Mouse (Mus musculus): Measurements from ENCODE around the gene Olfr648.
A peak's percentile ranks its signal among the peaks of the same experiment; 100 is the strongest.

Olfr648 gene

GRCm38 (mm10) chr7:104183292-104183691 lies at the start of gene Olfr648:
Olfr648 (minus strand) TSS chr7:104183392.
- no peak for DNase-seq (ENCODE audit: low spot score)

DNA sequence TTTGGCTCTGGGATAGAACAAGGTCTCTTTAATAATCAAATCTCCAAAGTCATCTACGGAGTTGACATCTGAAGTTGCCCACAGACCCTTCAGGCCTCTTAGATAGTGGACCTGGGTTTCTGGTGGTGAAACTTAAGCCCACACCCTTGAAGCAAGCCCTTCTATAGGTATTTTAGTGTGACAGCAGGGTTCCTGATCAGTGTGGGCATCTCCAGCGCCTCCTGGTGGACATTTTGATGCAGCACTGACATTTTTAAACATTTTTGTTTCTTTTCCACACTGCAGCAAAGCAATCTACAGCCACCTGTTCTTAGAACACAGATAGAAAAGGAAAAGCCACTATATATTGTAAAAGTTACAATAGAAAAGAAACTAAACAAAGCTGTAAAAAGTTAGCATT lies 48.0 kb upstream of the Olfr648 start:
- peak; percentile 39 for DNase-seq (ENCODE audit: low spot score)

DNA sequence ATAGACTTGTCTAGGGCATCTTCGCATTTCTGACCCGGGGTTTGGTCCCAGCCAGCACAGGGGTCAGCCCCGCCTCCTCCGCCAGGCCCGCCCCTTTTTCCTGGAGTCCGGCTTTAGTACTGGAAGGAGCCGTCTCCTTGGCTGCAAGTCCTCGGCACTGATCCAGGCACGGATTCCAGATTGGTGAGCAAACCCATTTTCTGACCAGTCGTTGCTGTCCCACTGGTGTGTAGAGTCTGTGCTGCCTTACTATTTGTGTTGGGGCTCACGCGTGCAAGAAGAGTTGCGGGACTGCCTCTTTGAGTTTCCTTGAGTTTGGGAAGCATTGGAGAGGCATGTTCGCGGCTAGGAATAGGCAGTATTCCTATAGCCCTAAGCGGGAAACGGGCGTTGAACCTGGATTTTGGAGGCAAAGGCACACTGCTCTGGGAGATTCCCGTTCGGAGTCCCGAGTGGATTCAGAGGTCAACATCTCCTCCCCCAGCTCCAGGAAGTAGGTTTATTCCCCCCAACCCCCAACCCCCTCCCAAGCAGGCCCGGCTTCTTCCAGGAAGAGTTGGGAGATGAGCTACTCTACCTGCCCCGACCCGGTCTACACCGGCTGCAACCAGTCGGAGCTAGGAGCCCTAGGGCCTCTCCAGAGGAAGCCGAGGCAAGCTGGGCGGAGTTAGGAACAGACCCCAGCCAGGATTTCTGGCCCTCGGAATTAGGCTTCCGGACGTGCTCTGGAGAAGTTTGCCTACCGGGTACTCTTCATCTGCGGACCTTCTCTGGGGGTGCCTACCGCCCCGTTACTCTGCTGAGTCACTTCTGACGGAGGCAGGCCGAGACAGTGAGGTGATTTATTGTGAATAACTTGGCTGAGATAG lies 35.7 kb upstream of the Olfr648 start, which contains the start of gene Trim6:
TSS of gene Trim6 (plus strand) at position 93 of the 869 bp plus-strand sequence.
- peak; percentile 82 for DNase-seq (ENCODE audit: low spot score)

DNA sequence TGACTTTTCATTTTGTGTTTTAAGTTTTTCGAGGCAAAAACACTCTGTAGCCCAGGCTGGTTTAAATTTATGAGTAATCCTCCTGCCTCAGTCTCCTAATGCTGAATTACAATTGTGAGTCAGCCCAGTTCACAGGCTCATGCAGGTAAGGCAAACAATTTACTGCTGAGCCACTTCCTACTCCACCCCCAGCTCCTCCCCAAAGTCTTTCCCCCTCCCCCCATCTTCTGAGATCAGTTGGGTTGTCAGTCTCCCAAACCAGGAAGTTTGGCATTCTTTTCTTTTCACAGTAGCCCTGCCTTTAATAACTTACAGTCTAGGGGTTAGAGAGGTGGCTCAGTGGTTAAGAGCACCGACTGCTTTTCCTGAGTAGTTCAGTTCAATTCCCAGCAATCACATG lies 34.7 kb upstream of the Olfr648 start:
- no peak for DNase-seq (ENCODE audit: low spot score)

GRCm38 (mm10) chr7:104216011-104216535 lies 32.9 kb upstream of the Olfr648 start:
- DNase-seq (ENCODE audit: low spot score), result no peak

- DNase-seq (ENCODE audit: low spot score), result no peak
Measured at GRCm38 (mm10) chr7:104206197-104206596, 23.0 kb upstream of the Olfr648 start.

- peak; percentile 86 for DNase-seq (ENCODE audit: low spot score)
Measured at GRCm38 (mm10) chr7:104199822-104200221, 16.6 kb upstream of the Olfr648 start.

- DNase-seq (ENCODE audit: low spot score), result no peak
Measured at GRCm38 (mm10) chr7:104195885-104196284, 12.7 kb upstream of the Olfr648 start, which contains the start of gene Olfr649. Olfr649 (minus strand) TSS chr7:104195985.

GRCm38 (mm10) chr7:104191275-104191674 lies 8.1 kb upstream of the Olfr648 start:
- DNase-seq (ENCODE audit: low spot score), result no peak

GRCm38 (mm10) chr7:104179074-104179473 lies 4.1 kb downstream of the Olfr648 start:
- DNase-seq (ENCODE audit: low spot score), result no peak

- DNase-seq (ENCODE audit: low spot score), result no peak
Measured at GRCm38 (mm10) chr7:104178422-104179054, 4.7 kb downstream of the Olfr648 start.

GRCm38 (mm10) chr7:104175085-104175484 lies 8.1 kb downstream of the Olfr648 start:
- DNase-seq (ENCODE audit: low spot score), result no peak

DNA sequence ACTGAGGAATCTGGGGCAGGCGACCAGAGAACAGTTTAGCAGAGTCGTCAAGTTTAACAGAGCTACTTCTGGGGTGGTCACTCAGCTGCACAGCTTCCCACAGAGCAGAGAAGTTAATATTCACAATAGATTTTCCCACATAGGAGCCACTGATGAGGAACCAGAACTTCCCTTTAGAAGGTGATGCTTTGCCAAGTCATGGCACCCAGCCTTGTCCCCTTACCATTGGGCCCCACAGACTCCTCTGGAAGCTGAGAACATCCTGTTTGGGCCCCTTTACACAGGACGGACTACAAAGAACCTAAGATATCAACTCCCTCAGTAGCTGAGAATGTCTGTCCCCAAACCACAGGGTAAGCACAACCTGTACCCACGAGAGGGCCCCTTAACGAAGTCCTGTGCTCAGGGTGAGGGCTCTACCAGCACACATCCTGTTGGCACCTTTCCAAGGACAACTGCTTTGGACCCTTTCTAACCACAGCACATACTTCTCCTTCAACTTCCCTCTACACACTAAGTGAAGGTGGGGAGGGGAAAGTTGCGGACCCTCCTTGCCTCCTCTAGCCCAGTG lies 13.5 kb downstream of the Olfr648 start:
- no peak for DNase-seq (ENCODE audit: low spot score)

- DNase-seq (ENCODE audit: low spot score), result no peak
Measured at GRCm38 (mm10) chr7:104167105-104167504, 16.1 kb downstream of the Olfr648 start.

DNA sequence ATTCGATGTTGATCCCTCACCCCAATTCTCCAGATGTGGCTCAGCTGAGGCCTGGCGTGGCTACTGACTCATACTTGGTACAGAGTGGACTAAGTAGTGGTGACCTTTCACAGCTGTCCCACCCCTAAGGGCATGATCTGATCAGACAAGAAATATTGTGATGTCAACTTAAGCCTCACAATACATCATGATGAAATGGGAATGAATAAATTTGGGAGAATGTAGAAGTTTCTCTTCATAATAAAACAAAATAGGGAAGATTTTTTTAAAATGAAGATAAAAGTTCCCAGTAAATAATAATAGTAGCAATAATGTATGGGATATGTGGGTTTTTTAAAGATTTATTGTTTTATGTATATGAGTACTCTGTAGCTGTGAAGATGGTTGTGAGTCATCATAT lies 32.7 kb downstream of the Olfr648 start, which contains the start of gene Ubqlnl:
TSS of gene Ubqlnl (minus strand) at position 101 of the 400 bp plus-strand sequence.
- no peak for DNase-seq (ENCODE audit: low spot score)

DNA sequence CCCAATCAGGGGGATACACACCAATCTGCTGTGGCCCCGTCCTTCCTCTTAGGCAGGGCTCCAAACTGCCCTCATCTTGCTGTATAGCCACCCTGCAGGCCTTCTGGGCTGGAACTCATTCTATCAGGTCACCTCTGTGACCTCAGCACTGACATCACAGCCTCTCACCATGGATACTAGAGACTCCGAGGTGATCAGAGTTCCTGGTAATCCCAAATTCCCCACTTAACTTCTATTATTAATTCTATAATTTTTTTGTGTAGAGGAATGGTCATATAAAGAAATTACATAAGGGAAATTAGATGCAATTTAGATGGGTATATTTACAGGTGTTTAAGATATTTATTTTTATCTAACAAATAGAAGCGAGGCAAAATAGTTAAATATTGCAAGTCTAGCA lies 40.0 kb downstream of the Olfr648 start, which contains the start of gene Ubqln3:
TSS of gene Ubqln3 (minus strand) at position 101 of the 400 bp plus-strand sequence.
- no peak for DNase-seq (ENCODE audit: low spot score)

DNA sequence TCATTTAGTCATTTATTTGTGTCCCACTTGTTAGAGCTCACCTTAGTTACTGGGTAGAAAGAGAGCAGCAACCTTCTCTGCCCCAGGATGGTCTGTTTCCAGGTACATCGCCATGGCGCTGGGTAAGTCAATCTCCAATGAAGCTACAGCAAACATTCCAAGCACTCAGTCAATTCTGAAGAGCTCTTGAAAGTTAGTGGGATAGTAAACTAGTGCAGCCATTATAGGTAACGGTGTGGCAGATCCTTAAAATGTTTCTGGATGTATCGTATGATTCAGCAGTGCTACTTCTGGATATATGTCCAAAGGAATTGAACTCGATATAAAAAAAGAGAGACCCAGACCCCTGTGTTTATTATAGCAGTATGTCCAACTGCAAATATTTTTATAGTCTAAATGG lies 45.9 kb downstream of the Olfr648 start, which contains the start of gene Olfr643:
TSS of gene Olfr643 (minus strand) at position 101 of the 400 bp plus-strand sequence.
- DNase-seq (ENCODE audit: low spot score), result no peak

DNA sequence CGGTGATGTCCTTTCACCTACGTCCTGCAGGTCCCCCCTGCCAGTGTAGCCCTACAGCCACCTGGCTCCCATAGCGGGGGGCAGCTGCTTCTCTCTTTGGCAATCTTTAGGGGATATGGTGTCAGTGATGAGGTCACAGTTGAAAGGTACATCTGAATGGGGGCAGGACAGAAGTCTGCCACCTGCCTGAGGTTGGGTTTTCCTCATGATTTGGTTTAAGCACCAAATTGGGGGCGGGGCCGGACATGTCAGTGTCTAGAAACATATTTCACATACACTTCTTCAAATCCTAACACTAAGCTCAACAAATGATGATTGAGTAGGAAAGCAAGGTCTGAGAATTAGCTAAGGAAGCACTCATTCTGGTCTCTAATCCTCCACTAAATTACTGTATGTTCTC lies 53.5 kb downstream of the Olfr648 start, which contains the start of gene Ubqln5:
TSS of gene Ubqln5 (minus strand) at position 101 of the 400 bp plus-strand sequence.
- DNase-seq (ENCODE audit: low spot score), result no peak
